Mouse (Mus musculus): Measurements from ENCODE around the gene Dexi. TPM values are rescaled to one million over a fixed set of nuclear protein-coding genes. Genes with fewer than 3 reads are reported as not detected.

Dexi gene
- total and polyA plus RNA-seq, 2 experiments from 2014 or later, result 16.1 to 23.9 TPM

- Histone ChIP-seq H3K4me1 (ENCODE audit: insufficient read depth) (peaks cover 41% of the 10 kb centered on the region), H3K4me2 (ENCODE audit: low read depth) (peak overlapping the region; percentile 93), H3K9ac (peak overlapping the region; percentile 82), H3K4me3 (ENCODE audit: low read depth, low read length) (peak overlapping the region; percentile 83), H3K9me3 (ENCODE audit: low read length) (no peaks in the 10 kb centered on the region), H3K27me3 (ENCODE audit: insufficient read depth, low read length) (no peaks in the 10 kb centered on the region), H3K27ac (ENCODE audit: low read depth, low read length) (no peak overlapping the region), H3K36me3 (ENCODE audit: insufficient read depth) (no peaks in the 10 kb centered on the region)
- WGBS, result 17% methylated on average over 7 of the region's 7 CpGs
- no peak for ATAC-seq
- no peak for DNase-seq
- TF ChIP-seq CTCF (IDR thresholded peaks at IDR 0.05; ENCODE audit: low read depth), result no peak
Observed at GRCm38 (mm10) chr16:10541598-10541930, 1.3 kb downstream of the Dexi start.

- Histone ChIP-seq H3K4me3 (ENCODE audit: low read depth, low read length) (peak overlapping the region; percentile 83), H3K4me1 (ENCODE audit: insufficient read depth) (peaks cover 35% of the 10 kb centered on the region), H3K27ac (ENCODE audit: low read depth, low read length) (no peak overlapping the region), H3K4me2 (ENCODE audit: low read depth) (peak overlapping the region; percentile 93), H3K27me3 (ENCODE audit: insufficient read depth, low read length) (no peaks in the 10 kb centered on the region), H3K9me3 (ENCODE audit: low read length) (no peaks in the 10 kb centered on the region), H3K9ac (peak overlapping the region; percentile 82), H3K36me3 (ENCODE audit: insufficient read depth) (no peaks in the 10 kb centered on the region)
- TF ChIP-seq CTCF (IDR thresholded peaks at IDR 0.05; ENCODE audit: low read depth), result peak; percentile 7; the same call in 1 of the 2 replicates
- DNase-seq (no peak), ATAC-seq (no peak)
- 64% methylated on average over 16 of the region's 16 CpGs for WGBS
Observed at GRCm38 (mm10) chr16:10540763-10541597, 1.9 kb downstream of the Dexi start.

GRCm38 (mm10) chr16:10536961-10537360 is 5.9 kb downstream of the Dexi start:
- DNase-seq (no peak), ATAC-seq (no peak)
- peaks cover 31% of the 10 kb centered on the region for H3K4me1 ChIP-seq (ENCODE audit: insufficient read depth)
- TF ChIP-seq CTCF (IDR thresholded peaks at IDR 0.05; ENCODE audit: low read depth), result no peak
- no peak overlapping the region for H3K4me2 ChIP-seq (ENCODE audit: low read depth)
- H3K9me3 ChIP-seq (ENCODE audit: low read length), result no peaks in the 10 kb centered on the region
- H3K27ac ChIP-seq (ENCODE audit: low read depth, low read length), result no peak overlapping the region
- WGBS, result 76% methylated on average over 3 of the region's 3 CpGs
- no peaks in the 10 kb centered on the region for H3K36me3 ChIP-seq (ENCODE audit: insufficient read depth)
- H3K4me3 ChIP-seq (ENCODE audit: low read depth, low read length), result no peak overlapping the region
- no peaks in the 10 kb centered on the region for H3K27me3 ChIP-seq (ENCODE audit: insufficient read depth, low read length)
- H3K9ac ChIP-seq, result no peak overlapping the region

- TF ChIP-seq CTCF (IDR thresholded peaks at IDR 0.05; ENCODE audit: low read depth), result no peak
Observed at GRCm38 (mm10) chr16:10536323-10536722, 6.5 kb downstream of the Dexi start.

GRCm38 (mm10) chr16:10534567-10534966 is 8.3 kb downstream of the Dexi start:
- Histone ChIP-seq H3K4me3 (ENCODE audit: low read depth, low read length) (no peak overlapping the region), H3K27me3 (ENCODE audit: insufficient read depth, low read length) (no peaks in the 10 kb centered on the region), H3K36me3 (ENCODE audit: insufficient read depth) (peaks cover 10% of the 10 kb centered on the region), H3K4me1 (ENCODE audit: insufficient read depth) (peaks cover 7% of the 10 kb centered on the region; the same call in 1 of the 2 replicates), H3K9ac (no peak overlapping the region), H3K4me2 (ENCODE audit: low read depth) (no peak overlapping the region), H3K27ac (ENCODE audit: low read depth, low read length) (no peak overlapping the region), H3K9me3 (ENCODE audit: low read length) (no peaks in the 10 kb centered on the region)
- WGBS, result 64% methylated on average over 7 of the region's 7 CpGs
- TF ChIP-seq CTCF (IDR thresholded peaks at IDR 0.05; ENCODE audit: low read depth), result no peak
- DNase-seq (no peak), ATAC-seq (no peak)

More at GRCm38 (mm10) chr16:10536323-10536722, 6.5 kb downstream of the Dexi start:
- no peak for DNase-seq
- no peak overlapping the region for H3K4me2 ChIP-seq (ENCODE audit: low read depth)
- no peaks in the 10 kb centered on the region for H3K9me3 ChIP-seq (ENCODE audit: low read length)
- H3K27me3 ChIP-seq (ENCODE audit: insufficient read depth, low read length), result no peaks in the 10 kb centered on the region
- ATAC-seq, result no peak
- H3K27ac ChIP-seq (ENCODE audit: low read depth, low read length), result no peak overlapping the region
- peaks cover 25% of the 10 kb centered on the region for H3K4me1 ChIP-seq (ENCODE audit: insufficient read depth)
- no peaks in the 10 kb centered on the region for H3K36me3 ChIP-seq (ENCODE audit: insufficient read depth)
- WGBS, result 86% methylated on average over 5 of the region's 5 CpGs
- no peak overlapping the region for H3K4me3 ChIP-seq (ENCODE audit: low read depth, low read length)
- H3K9ac ChIP-seq, result no peak overlapping the region

- Histone ChIP-seq H3K36me3 (ENCODE audit: insufficient read depth) (peaks cover 14% of the 10 kb centered on the region), H3K4me1 (ENCODE audit: insufficient read depth) (no peaks in the 10 kb centered on the region), H3K4me2 (ENCODE audit: low read depth) (no peak overlapping the region), H3K4me3 (ENCODE audit: low read depth, low read length) (no peak overlapping the region), H3K27ac (ENCODE audit: low read depth, low read length) (no peak overlapping the region), H3K27me3 (ENCODE audit: insufficient read depth, low read length) (no peaks in the 10 kb centered on the region), H3K9me3 (ENCODE audit: low read length) (no peaks in the 10 kb centered on the region), H3K9ac (no peak overlapping the region)
- TF ChIP-seq CTCF (IDR thresholded peaks at IDR 0.05; ENCODE audit: low read depth), result no peak
- no peak for DNase-seq
- WGBS, result 94% methylated on average over 4 of the region's 4 CpGs
- ATAC-seq, result no peak
Observed at GRCm38 (mm10) chr16:10533781-10534180, 9.1 kb downstream of the Dexi start.

GRCm38 (mm10) chr16:10530179-10530578 is 12.7 kb downstream of the Dexi start:
- Histone ChIP-seq H3K4me3 (ENCODE audit: low read depth, low read length) (no peak overlapping the region), H3K9me3 (ENCODE audit: low read length) (no peaks in the 10 kb centered on the region), H3K27me3 (ENCODE audit: insufficient read depth, low read length) (no peaks in the 10 kb centered on the region), H3K4me1 (ENCODE audit: insufficient read depth) (no peaks in the 10 kb centered on the region), H3K27ac (ENCODE audit: low read depth, low read length) (no peak overlapping the region), H3K36me3 (ENCODE audit: insufficient read depth) (peaks cover 14% of the 10 kb centered on the region), H3K4me2 (ENCODE audit: low read depth) (no peak overlapping the region), H3K9ac (no peak overlapping the region)
- WGBS, result 96% methylated on average over 4 of the region's 4 CpGs
- ATAC-seq (no peak), DNase-seq (no peak)
- TF ChIP-seq CTCF (IDR thresholded peaks at IDR 0.05; ENCODE audit: low read depth), result no peak

Data from forebrain, postnatal 0 days (tissue).